Mouse (Mus musculus) mouse trophoblast stem cell (cell line): Measurements from ENCODE around the gene Gm21764.
"Not testable (repeated sequence)": the region's sequence is repeated elsewhere in the genome, so short reads cannot be mapped to it uniquely, and the experiment has no call there.

ENCODE experiments used
- in situ Hi-C, 2 experiments: fragments of 300-500 bp; cut with MseI, MboI; formaldehyde crosslinking; loops; 2 replicates in 1 of 2; 3 replicates in 1 of 2; pipeline ENCODE4 v1.15.1; 2025

The Gm21764 gene

GRCm38 (mm10) chrY:18061712-18062111 lies at the start of gene Gm21764:
Gm21764 (minus strand) TSS chrY:18061812.
- in situ Hi-C loops, result not testable (repeated sequence)

- in situ Hi-C loops, result not testable (repeated sequence)
These were observed 27.2 kb upstream of the Gm21764 start, which contains the start of gene Ssty1 for GRCm38 (mm10) chrY:18088816-18089215. Ssty1 (plus strand) TSS chrY:18089116.
